Mouse (Mus musculus): Measurements from ENCODE around the gene Nkx2-2.

GRCm38 (mm10) chr2:147235707-147236290 is 41.8 kb upstream of the Nkx2-2 start:
- TF ChIP-seq POLR2A (IDR thresholded peaks at IDR 0.05; ENCODE audit: low read depth, low read length): no peak
- TF ChIP-seq CTCF (IDR thresholded peaks at IDR 0.05; ENCODE audit: borderline replicate concordance, insufficient read depth, low read length): no peak
